Mouse (Mus musculus): ENCODE data around the gene Ascc2. TPM values are rescaled to one million over a fixed set of nuclear protein-coding genes. Genes with fewer than 3 reads are reported as not detected.

The Ascc2 gene
- polyA plus RNA-seq, 1 experiment from 2014 or later: 28.4 TPM

GRCm38 (mm10) chr11:4662496-4662878 lies 24.9 kb downstream of the Ascc2 start:
- Histone ChIP-seq H3K4me3 (ENCODE audit: low read depth, low read length) (no peak overlapping the region), H3K4me1 (ENCODE audit: control insufficient read depth, insufficient read depth, low read length) (no peaks in the 10 kb centered on the region), H3K27me3 (ENCODE audit: control insufficient read depth, insufficient read depth, low read length) (no peaks in the 10 kb centered on the region), H3K9ac (ENCODE audit: low read depth, low read length) (no peak overlapping the region), H3K9me3 (replicated peaks; ENCODE audit: control insufficient read depth, low read length) (no peaks in the 10 kb centered on the region), H3K36me3 (ENCODE audit: control insufficient read depth, insufficient read depth, low read length) (peaks cover 20% of the 10 kb centered on the region), H3K4me2 (no peak overlapping the region), H3K27ac (ENCODE audit: low read depth, low read length) (no peak overlapping the region)
- no peak for ATAC-seq (replicated peaks; ENCODE audit: insufficient number of reproducible peaks, low FRiP score, low TSS enrichment)
- WGBS (ENCODE audit: insufficient replicate concordance): 95% methylated on average over 11 of the region's 11 CpGs

DNA sequence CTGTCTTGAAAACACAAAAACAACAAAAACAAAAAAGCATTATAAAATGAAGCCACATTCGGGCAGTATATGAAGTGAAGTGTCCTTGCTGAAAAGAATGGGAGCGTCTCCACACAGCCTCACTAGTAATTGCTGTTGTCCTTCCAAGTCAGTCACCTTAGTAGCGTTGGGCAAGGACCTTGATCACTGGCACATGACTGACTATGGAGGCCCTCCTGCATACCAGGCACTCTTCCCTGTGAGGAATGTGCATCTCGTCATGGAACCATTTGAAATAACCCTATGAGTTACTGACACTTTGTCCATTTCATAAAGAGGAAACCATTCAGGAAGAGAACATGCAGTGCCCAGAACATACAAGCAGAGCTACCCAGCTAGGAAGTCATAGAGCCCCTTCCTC lies 34.2 kb downstream of the Ascc2 start:
- no peaks in the 10 kb centered on the region for H3K9me3 ChIP-seq (replicated peaks; ENCODE audit: control insufficient read depth, low read length)
- H3K27ac ChIP-seq (ENCODE audit: low read depth, low read length): no peak overlapping the region
- WGBS (ENCODE audit: insufficient replicate concordance): 84% methylated on average over 4 of the region's 4 CpGs
- H3K4me2 ChIP-seq: no peak overlapping the region
- H3K4me1 ChIP-seq (ENCODE audit: control insufficient read depth, insufficient read depth, low read length): no peaks in the 10 kb centered on the region
- no peaks in the 10 kb centered on the region for H3K27me3 ChIP-seq (ENCODE audit: control insufficient read depth, insufficient read depth, low read length)
- H3K4me3 ChIP-seq (ENCODE audit: low read depth, low read length): no peak overlapping the region
- no peak for ATAC-seq (replicated peaks; ENCODE audit: insufficient number of reproducible peaks, low FRiP score, low TSS enrichment)
- H3K9ac ChIP-seq (ENCODE audit: low read depth, low read length): no peak overlapping the region
- peaks cover 10% of the 10 kb centered on the region for H3K36me3 ChIP-seq (ENCODE audit: control insufficient read depth, insufficient read depth, low read length)

DNA sequence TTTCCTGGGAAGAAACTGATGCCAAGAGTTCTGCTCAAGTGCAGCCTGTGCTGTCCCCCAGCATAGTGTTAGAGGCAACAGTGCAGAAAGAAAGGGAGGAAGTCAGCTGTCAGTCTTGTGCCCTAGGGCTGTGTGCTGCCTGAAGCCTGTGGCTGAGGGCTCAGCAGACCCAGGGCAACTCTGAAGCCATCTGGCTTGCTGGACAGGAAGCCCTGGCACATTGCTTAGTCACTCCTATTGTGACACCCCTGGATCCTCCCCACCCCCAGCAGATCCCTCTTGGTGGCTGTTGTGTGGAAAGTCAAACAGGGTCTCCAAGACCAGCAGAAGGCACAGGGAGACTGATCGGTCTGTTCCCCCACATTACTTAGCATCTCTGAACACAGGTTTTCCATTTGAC lies 37.0 kb downstream of the Ascc2 start:
- WGBS (ENCODE audit: insufficient replicate concordance): 95% methylated on average over 1 of the region's 1 CpGs
- no peak for ATAC-seq (replicated peaks; ENCODE audit: insufficient number of reproducible peaks, low FRiP score, low TSS enrichment)
- H3K9me3 ChIP-seq (replicated peaks; ENCODE audit: control insufficient read depth, low read length): no peaks in the 10 kb centered on the region
- H3K4me3 ChIP-seq (ENCODE audit: low read depth, low read length): no peak overlapping the region
- no peak overlapping the region for H3K4me2 ChIP-seq
- H3K27ac ChIP-seq (ENCODE audit: low read depth, low read length): no peak overlapping the region
- no peaks in the 10 kb centered on the region for H3K27me3 ChIP-seq (ENCODE audit: control insufficient read depth, insufficient read depth, low read length)
- peaks cover 16% of the 10 kb centered on the region for H3K36me3 ChIP-seq (ENCODE audit: control insufficient read depth, insufficient read depth, low read length)
- H3K9ac ChIP-seq (ENCODE audit: low read depth, low read length): no peak overlapping the region
- 0 out of 2 replicates have a peak, but pooled peaks cover 2% of the 10 kb centered on the region for H3K4me1 ChIP-seq (ENCODE audit: control insufficient read depth, insufficient read depth, low read length)

GRCm38 (mm10) chr11:4675126-4675562 lies 37.6 kb downstream of the Ascc2 start:
- 87% methylated on average over 6 of the region's 6 CpGs for WGBS (ENCODE audit: insufficient replicate concordance)
- no peaks in the 10 kb centered on the region for H3K9me3 ChIP-seq (replicated peaks; ENCODE audit: control insufficient read depth, low read length)
- no peak overlapping the region for H3K9ac ChIP-seq (ENCODE audit: low read depth, low read length)
- no peak overlapping the region for H3K4me2 ChIP-seq
- H3K27ac ChIP-seq (ENCODE audit: low read depth, low read length): no peak overlapping the region
- peaks cover 18% of the 10 kb centered on the region for H3K36me3 ChIP-seq (ENCODE audit: control insufficient read depth, insufficient read depth, low read length)
- no peak for ATAC-seq (replicated peaks; ENCODE audit: insufficient number of reproducible peaks, low FRiP score, low TSS enrichment)
- no peaks in the 10 kb centered on the region for H3K27me3 ChIP-seq (ENCODE audit: control insufficient read depth, insufficient read depth, low read length)
- peaks cover 6% of the 10 kb centered on the region; the same call in 1 of the 2 replicates for H3K4me1 ChIP-seq (ENCODE audit: control insufficient read depth, insufficient read depth, low read length)
- no peak overlapping the region for H3K4me3 ChIP-seq (ENCODE audit: low read depth, low read length)

GRCm38 (mm10) chr11:4675693-4676092 lies 38.1 kb downstream of the Ascc2 start:
- H3K9me3 ChIP-seq (replicated peaks; ENCODE audit: control insufficient read depth, low read length): no peaks in the 10 kb centered on the region
- peaks cover 18% of the 10 kb centered on the region for H3K36me3 ChIP-seq (ENCODE audit: control insufficient read depth, insufficient read depth, low read length)
- H3K4me1 ChIP-seq (ENCODE audit: control insufficient read depth, insufficient read depth, low read length): peaks cover 7% of the 10 kb centered on the region; the same call in 1 of the 2 replicates
- H3K27ac ChIP-seq (ENCODE audit: low read depth, low read length): no peak overlapping the region
- H3K9ac ChIP-seq (ENCODE audit: low read depth, low read length): no peak overlapping the region
- no peak overlapping the region for H3K4me3 ChIP-seq (ENCODE audit: low read depth, low read length)
- no peaks in the 10 kb centered on the region for H3K27me3 ChIP-seq (ENCODE audit: control insufficient read depth, insufficient read depth, low read length)
- 84% methylated on average over 6 of the region's 6 CpGs for WGBS (ENCODE audit: insufficient replicate concordance)
- H3K4me2 ChIP-seq: no peak overlapping the region
- no peak for ATAC-seq (replicated peaks; ENCODE audit: insufficient number of reproducible peaks, low FRiP score, low TSS enrichment)

- no peaks in the 10 kb centered on the region for H3K27me3 ChIP-seq (ENCODE audit: control insufficient read depth, insufficient read depth, low read length)
- peaks cover 24% of the 10 kb centered on the region for H3K36me3 ChIP-seq (ENCODE audit: control insufficient read depth, insufficient read depth, low read length)
- H3K4me1 ChIP-seq (ENCODE audit: control insufficient read depth, insufficient read depth, low read length): peaks cover 7% of the 10 kb centered on the region; the same call in 1 of the 2 replicates
- H3K9ac ChIP-seq (ENCODE audit: low read depth, low read length): no peak overlapping the region
- no peak overlapping the region for H3K4me2 ChIP-seq
- no peak overlapping the region for H3K4me3 ChIP-seq (ENCODE audit: low read depth, low read length)
- WGBS (ENCODE audit: insufficient replicate concordance): 76% methylated on average over 7 of the region's 7 CpGs
- H3K27ac ChIP-seq (ENCODE audit: low read depth, low read length): no peak overlapping the region
- H3K9me3 ChIP-seq (replicated peaks; ENCODE audit: control insufficient read depth, low read length): no peaks in the 10 kb centered on the region
- peak; percentile 75; the same call in 1 of the 2 replicates for ATAC-seq (replicated peaks; ENCODE audit: insufficient number of reproducible peaks, low FRiP score, low TSS enrichment)
Observed at GRCm38 (mm10) chr11:4677250-4677872, 39.8 kb downstream of the Ascc2 start.

GRCm38 (mm10) chr11:4678700-4679440 lies 41.3 kb downstream of the Ascc2 start:
- 76% methylated on average over 13 of the region's 13 CpGs for WGBS (ENCODE audit: insufficient replicate concordance)
- H3K27ac ChIP-seq (ENCODE audit: low read depth, low read length): no peak overlapping the region
- H3K4me2 ChIP-seq: no peak overlapping the region
- no peaks in the 10 kb centered on the region for H3K9me3 ChIP-seq (replicated peaks; ENCODE audit: control insufficient read depth, low read length)
- H3K9ac ChIP-seq (ENCODE audit: low read depth, low read length): no peak overlapping the region
- H3K4me1 ChIP-seq (ENCODE audit: control insufficient read depth, insufficient read depth, low read length): peaks cover 7% of the 10 kb centered on the region; the same call in 1 of the 2 replicates
- H3K4me3 ChIP-seq (ENCODE audit: low read depth, low read length): no peak overlapping the region
- H3K27me3 ChIP-seq (ENCODE audit: control insufficient read depth, insufficient read depth, low read length): no peaks in the 10 kb centered on the region
- peaks cover 26% of the 10 kb centered on the region for H3K36me3 ChIP-seq (ENCODE audit: control insufficient read depth, insufficient read depth, low read length)
- no peak for ATAC-seq (replicated peaks; ENCODE audit: insufficient number of reproducible peaks, low FRiP score, low TSS enrichment)

GRCm38 (mm10) chr11:4679441-4679832 lies 41.9 kb downstream of the Ascc2 start:
- H3K9me3 ChIP-seq (replicated peaks; ENCODE audit: control insufficient read depth, low read length): no peaks in the 10 kb centered on the region
- ATAC-seq (replicated peaks; ENCODE audit: insufficient number of reproducible peaks, low FRiP score, low TSS enrichment): no peak
- no peak overlapping the region for H3K27ac ChIP-seq (ENCODE audit: low read depth, low read length)
- peaks cover 26% of the 10 kb centered on the region for H3K36me3 ChIP-seq (ENCODE audit: control insufficient read depth, insufficient read depth, low read length)
- H3K27me3 ChIP-seq (ENCODE audit: control insufficient read depth, insufficient read depth, low read length): no peaks in the 10 kb centered on the region
- no peak overlapping the region for H3K4me3 ChIP-seq (ENCODE audit: low read depth, low read length)
- H3K4me1 ChIP-seq (ENCODE audit: control insufficient read depth, insufficient read depth, low read length): peaks cover 7% of the 10 kb centered on the region; the same call in 1 of the 2 replicates
- 90% methylated on average over 12 of the region's 12 CpGs for WGBS (ENCODE audit: insufficient replicate concordance)
- no peak overlapping the region for H3K4me2 ChIP-seq
- no peak overlapping the region for H3K9ac ChIP-seq (ENCODE audit: low read depth, low read length)
